Mouse (Mus musculus): ENCODE measurements around the gene Amotl2. TPM values are rescaled to one million over a fixed set of nuclear protein-coding genes. Genes with fewer than 3 reads are reported as not detected.
"Not testable (repeated sequence)": the region's sequence is repeated elsewhere in the genome, so short reads cannot be mapped to it uniquely, and the experiment has no call there.

Gene Amotl2
- polyA plus RNA-seq, 1 experiment: 24.4 TPM

DNA sequence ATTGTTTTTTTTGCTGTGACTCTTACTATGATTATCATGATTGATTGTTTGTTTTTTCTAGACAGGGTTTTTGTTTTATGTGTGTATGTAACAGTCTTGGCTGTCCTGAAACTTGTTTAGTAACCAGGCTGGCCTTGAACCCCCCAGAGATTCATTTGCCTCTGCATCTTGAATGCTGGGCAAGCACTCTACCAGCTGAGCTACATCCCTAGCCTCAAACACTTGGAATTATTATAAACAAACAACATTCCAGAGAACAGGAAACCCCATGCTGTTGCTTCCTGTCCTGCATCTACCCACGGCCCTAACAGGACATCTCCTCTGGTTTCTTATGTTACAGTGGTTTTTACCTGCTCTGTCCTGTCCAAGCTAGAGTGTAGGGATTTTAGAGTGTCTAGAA, 42.4 kb downstream of the Amotl2 start:
- WGBS: 60% methylated on average over 1 of the region's 1 CpGs
- H3K27ac ChIP-seq (ENCODE audit: insufficient read depth, low read length): no peak overlapping the region
- H3K27me3 ChIP-seq (ENCODE audit: control insufficient read depth, insufficient read depth, low read length): no peaks in the 10 kb centered on the region
- TF ChIP-seq CTCF (IDR thresholded peaks at IDR 0.05; ENCODE audit: borderline replicate concordance, insufficient read depth, low read depth, low read length) (no peak), POLR2A (IDR thresholded peaks at IDR 0.05; ENCODE audit: borderline replicate concordance, insufficient read depth, low read length) (no peak)
- H3K4me1 ChIP-seq (ENCODE audit: control insufficient read depth, insufficient read depth, low read length): no peaks in the 10 kb centered on the region
- DNase-seq: no peak
- no peak overlapping the region for H3K4me3 ChIP-seq (replicated peaks; ENCODE audit: insufficient read depth, low read depth, low read length)

DNA sequence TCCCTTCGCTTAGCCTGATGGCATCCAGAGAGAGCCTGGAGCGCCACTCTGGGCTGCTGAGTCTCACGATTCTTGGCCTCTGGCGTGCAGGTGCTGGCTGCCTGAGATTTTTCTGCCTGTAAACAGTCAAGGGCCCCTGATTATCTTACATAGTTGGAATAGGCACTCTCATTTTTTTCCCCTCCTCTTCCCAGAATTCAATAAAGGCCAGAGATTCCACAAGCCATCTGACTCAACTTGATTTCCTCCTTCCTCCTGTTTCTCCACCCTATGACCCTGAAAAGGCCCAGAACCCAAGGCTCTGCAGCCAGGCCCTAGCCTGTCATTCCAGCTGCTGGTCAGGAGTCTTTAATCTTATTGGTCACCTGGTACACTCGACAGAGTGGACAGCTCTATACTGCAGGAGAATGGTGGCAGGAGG, 43.1 kb downstream of the Amotl2 start:
- no peak overlapping the region for H3K4me3 ChIP-seq (replicated peaks; ENCODE audit: insufficient read depth, low read depth, low read length)
- TF ChIP-seq CTCF (IDR thresholded peaks at IDR 0.05; ENCODE audit: borderline replicate concordance, insufficient read depth, low read depth, low read length): no peak
- no peak for DNase-seq
- no peak overlapping the region for H3K27ac ChIP-seq (ENCODE audit: insufficient read depth, low read length)
- 76% methylated on average over 5 of the region's 5 CpGs for WGBS
- no peaks in the 10 kb centered on the region for H3K27me3 ChIP-seq (ENCODE audit: control insufficient read depth, insufficient read depth, low read length)
- no peaks in the 10 kb centered on the region for H3K4me1 ChIP-seq (ENCODE audit: control insufficient read depth, insufficient read depth, low read length)

DNA sequence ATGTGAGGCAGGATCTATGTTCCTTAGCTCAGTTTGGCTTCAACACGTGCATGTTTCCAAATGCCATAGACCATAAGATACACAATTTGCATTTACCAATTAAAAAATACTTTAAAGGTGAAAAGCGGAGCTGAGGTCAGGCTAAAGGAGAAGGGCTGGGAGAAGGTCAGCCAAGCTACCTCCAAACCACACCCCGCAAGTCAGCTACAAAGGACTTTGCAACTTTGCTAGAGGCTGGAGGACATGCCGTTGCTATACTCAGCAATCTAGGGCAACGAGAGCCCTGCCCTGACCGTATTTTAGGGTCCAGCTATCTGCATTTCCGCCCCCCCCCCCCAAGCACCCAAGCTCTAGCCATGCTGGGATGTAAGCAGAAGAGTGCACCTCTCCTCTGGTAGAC, 45.1 kb downstream of the Amotl2 start:
- Histone ChIP-seq H3K27me3 (ENCODE audit: control insufficient read depth, insufficient read depth, low read length) (no peaks in the 10 kb centered on the region), H3K4me3 (replicated peaks; ENCODE audit: insufficient read depth, low read depth, low read length) (no peak overlapping the region), H3K27ac (ENCODE audit: insufficient read depth, low read length) (no peak overlapping the region), H3K4me1 (ENCODE audit: control insufficient read depth, insufficient read depth, low read length) (no peaks in the 10 kb centered on the region)
- no peak for DNase-seq
- 90% methylated on average over 7 of the region's 7 CpGs for WGBS
- TF ChIP-seq POLR2A (IDR thresholded peaks at IDR 0.05; ENCODE audit: borderline replicate concordance, insufficient read depth, low read length): no peak
- TF ChIP-seq CTCF (IDR thresholded peaks at IDR 0.05; ENCODE audit: borderline replicate concordance, insufficient read depth, low read depth, low read length): no peak

DNA sequence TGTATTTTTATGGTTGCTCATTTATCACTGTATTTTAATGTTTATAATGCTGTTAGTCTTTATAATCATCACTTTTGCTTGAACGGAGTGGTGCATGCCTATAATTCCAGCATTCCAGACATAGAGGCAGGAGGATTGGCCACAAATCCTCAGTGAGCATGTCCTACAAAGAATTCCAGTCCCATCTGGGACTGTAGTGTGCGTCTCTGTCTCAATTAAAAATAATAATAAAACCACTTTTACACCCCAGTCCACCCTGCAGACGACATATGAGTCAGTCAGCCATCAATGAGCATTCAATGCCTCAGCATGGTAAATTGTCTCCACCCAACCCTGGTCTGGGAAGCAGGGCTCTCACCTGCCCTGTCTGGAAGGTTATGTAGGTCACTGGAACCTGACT, 46.4 kb downstream of the Amotl2 start:
- TF ChIP-seq POLR2A (IDR thresholded peaks at IDR 0.05; ENCODE audit: borderline replicate concordance, insufficient read depth, low read length) (no peak), CTCF (IDR thresholded peaks at IDR 0.05; ENCODE audit: borderline replicate concordance, insufficient read depth, low read depth, low read length) (no peak)
- Histone ChIP-seq H3K4me3 (replicated peaks; ENCODE audit: insufficient read depth, low read depth, low read length) (no peak overlapping the region), H3K27ac (ENCODE audit: insufficient read depth, low read length) (no peak overlapping the region), H3K4me1 (ENCODE audit: control insufficient read depth, insufficient read depth, low read length) (no peaks in the 10 kb centered on the region), H3K27me3 (ENCODE audit: control insufficient read depth, insufficient read depth, low read length) (no peaks in the 10 kb centered on the region)
- WGBS: 83% methylated on average over 3 of the region's 3 CpGs
- no peak for DNase-seq

DNA sequence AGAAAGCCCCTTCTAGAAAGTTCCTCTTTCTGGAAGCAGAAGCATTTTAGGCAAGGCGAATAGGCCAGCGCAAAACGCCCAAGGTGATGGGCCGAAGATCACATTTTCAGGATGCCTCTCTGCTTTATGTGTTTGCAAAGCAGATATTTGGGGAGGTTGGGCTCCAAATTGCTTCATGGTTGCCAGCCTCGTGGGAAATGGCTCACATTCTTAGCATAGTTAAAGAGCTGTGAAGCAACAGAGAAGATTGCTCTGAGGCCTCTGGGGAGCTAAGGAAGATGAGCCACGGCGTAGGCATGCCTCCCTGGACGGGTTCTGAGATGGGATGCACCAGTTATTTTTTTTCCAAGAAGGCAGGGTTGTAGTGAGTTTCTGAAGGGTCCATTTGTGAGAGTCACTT, 47.0 kb downstream of the Amotl2 start:
- H3K4me3 ChIP-seq (replicated peaks; ENCODE audit: insufficient read depth, low read depth, low read length): no peak overlapping the region

DNA sequence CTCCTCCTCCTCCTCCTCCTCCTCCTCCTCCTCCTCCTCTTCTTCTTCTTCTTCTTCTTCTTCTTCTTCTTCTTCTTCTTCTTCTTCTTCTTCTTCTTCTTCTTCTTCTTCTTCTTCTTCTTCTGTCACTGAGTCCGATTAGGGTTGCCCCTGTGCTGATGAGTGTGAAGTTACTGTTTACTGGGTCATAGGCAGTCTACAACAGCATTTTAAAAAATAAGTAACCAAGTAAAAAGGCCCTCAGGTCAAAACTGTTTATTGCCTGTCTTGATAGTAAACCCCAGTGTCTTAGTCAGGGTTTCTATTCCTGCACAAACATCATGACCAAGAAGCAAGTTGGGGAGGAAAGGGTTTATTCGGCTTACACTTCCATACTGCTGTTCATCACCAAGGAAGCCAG, 48.1 kb downstream of the Amotl2 start:
- not testable (repeated sequence) for H3K4me1 ChIP-seq (ENCODE audit: control insufficient read depth, insufficient read depth, low read length); H3K27ac ChIP-seq (ENCODE audit: insufficient read depth, low read length); H3K4me3 ChIP-seq (replicated peaks; ENCODE audit: insufficient read depth, low read depth, low read length); H3K27me3 ChIP-seq (ENCODE audit: control insufficient read depth, insufficient read depth, low read length); DNase-seq
- 90% methylated on average over 2 of the region's 2 CpGs for WGBS

More for the DNA sequence above, 47.0 kb downstream of the Amotl2 start:
- H3K4me1 ChIP-seq (ENCODE audit: control insufficient read depth, insufficient read depth, low read length): no peaks in the 10 kb centered on the region
- no peaks in the 10 kb centered on the region for H3K27me3 ChIP-seq (ENCODE audit: control insufficient read depth, insufficient read depth, low read length)
- 77% methylated on average over 8 of the region's 8 CpGs for WGBS
- no peak for DNase-seq
- TF ChIP-seq POLR2A (IDR thresholded peaks at IDR 0.05; ENCODE audit: borderline replicate concordance, insufficient read depth, low read length) (no peak), CTCF (IDR thresholded peaks at IDR 0.05; ENCODE audit: borderline replicate concordance, insufficient read depth, low read depth, low read length) (no peak)
- H3K27ac ChIP-seq (ENCODE audit: insufficient read depth, low read length): no peak overlapping the region

DNA sequence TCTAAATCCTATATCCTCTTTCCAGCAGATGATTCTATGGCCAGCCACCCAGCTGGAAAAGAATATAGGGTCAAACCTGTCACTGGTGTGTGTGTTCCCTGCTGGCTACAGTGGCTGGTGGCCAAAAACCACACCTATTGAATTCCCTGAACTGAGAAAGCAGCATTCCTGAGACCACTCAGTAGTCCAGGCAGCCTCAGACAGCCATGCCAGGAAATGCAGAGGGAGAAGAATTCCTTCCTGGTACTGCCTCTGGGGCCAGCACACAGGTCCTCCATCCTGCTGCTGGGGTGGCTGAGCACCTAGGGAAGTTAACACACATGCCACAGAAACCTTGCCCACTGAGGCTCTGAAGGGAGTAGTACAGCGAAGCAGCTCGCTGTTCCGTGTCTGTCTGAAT, 50.3 kb downstream of the Amotl2 start:
- Histone ChIP-seq H3K27me3 (ENCODE audit: control insufficient read depth, insufficient read depth, low read length) (no peaks in the 10 kb centered on the region), H3K27ac (ENCODE audit: insufficient read depth, low read length) (no peak overlapping the region), H3K4me3 (replicated peaks; ENCODE audit: insufficient read depth, low read depth, low read length) (no peak overlapping the region), H3K4me1 (ENCODE audit: control insufficient read depth, insufficient read depth, low read length) (no peaks in the 10 kb centered on the region)
- no peak for TF ChIP-seq POLR2A (IDR thresholded peaks at IDR 0.05; ENCODE audit: borderline replicate concordance, insufficient read depth, low read length)
- no peak for TF ChIP-seq CTCF (IDR thresholded peaks at IDR 0.05; ENCODE audit: borderline replicate concordance, insufficient read depth, low read depth, low read length)
- no peak for DNase-seq
- 91% methylated on average over 3 of the region's 3 CpGs for WGBS

DNA sequence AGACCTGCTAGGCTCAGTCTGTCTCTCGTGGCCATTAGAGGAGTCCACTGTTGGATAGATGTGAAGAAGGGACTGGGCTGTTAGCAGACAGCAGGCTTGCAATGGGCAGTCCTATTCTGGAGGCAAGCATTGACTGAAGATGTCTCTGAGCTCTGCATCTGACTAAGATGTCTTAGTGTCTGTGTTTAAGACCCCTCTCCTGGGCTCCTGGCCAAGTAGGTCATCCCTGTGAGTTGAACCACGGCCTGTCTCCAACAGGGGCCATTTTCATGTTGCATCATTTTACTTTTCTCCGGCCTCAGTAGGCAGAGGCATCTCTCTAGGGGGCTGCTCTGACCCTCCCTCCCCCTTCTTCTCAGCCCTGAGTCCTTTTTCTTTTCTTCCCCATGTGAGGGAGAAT, 52.8 kb downstream of the Amotl2 start:
- WGBS: 26% methylated on average over 3 of the region's 3 CpGs
- H3K4me3 ChIP-seq (replicated peaks; ENCODE audit: insufficient read depth, low read depth, low read length): no peak overlapping the region
- H3K27me3 ChIP-seq (ENCODE audit: control insufficient read depth, insufficient read depth, low read length): no peaks in the 10 kb centered on the region
- no peak overlapping the region for H3K27ac ChIP-seq (ENCODE audit: insufficient read depth, low read length)
- no peaks in the 10 kb centered on the region for H3K4me1 ChIP-seq (ENCODE audit: control insufficient read depth, insufficient read depth, low read length)
- DNase-seq: no peak
- no peak for TF ChIP-seq CTCF (IDR thresholded peaks at IDR 0.05; ENCODE audit: borderline replicate concordance, insufficient read depth, low read depth, low read length)
- no peak for TF ChIP-seq POLR2A (IDR thresholded peaks at IDR 0.05; ENCODE audit: borderline replicate concordance, insufficient read depth, low read length)

DNA sequence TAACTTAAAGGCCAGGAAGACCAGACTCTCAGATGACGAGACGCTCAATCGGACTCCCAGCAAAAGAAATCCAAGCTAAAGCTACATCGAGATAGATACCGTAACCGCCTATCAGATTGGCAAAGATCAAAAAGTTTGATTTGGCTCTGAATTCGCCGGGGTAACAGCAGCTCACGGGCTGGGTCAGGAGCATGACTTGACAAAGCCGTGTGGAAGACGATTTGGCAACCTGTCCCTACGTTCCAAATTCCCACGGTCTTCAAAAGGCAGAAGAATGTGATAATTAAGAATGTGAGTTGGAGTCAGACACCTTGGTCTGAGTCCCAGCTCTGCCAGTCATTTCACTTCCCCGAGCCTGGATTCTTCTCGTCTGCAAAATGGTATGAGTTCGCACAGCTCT, 53.7 kb downstream of the Amotl2 start:
- no peak overlapping the region for H3K27ac ChIP-seq (ENCODE audit: insufficient read depth, low read length)
- no peaks in the 10 kb centered on the region for H3K27me3 ChIP-seq (ENCODE audit: control insufficient read depth, insufficient read depth, low read length)
- TF ChIP-seq CTCF (IDR thresholded peaks at IDR 0.05; ENCODE audit: borderline replicate concordance, insufficient read depth, low read depth, low read length) (no peak), POLR2A (IDR thresholded peaks at IDR 0.05; ENCODE audit: borderline replicate concordance, insufficient read depth, low read length) (no peak)
- 60% methylated on average over 16 of the region's 16 CpGs for WGBS
- H3K4me1 ChIP-seq (ENCODE audit: control insufficient read depth, insufficient read depth, low read length): no peaks in the 10 kb centered on the region
- H3K4me3 ChIP-seq (replicated peaks; ENCODE audit: insufficient read depth, low read depth, low read length): no peak overlapping the region
- no peak for DNase-seq

Measured in cerebellum, adult 2 months (tissue).